In genomic region chr3:96147950-96148349, GRCm38 (mm10) we compare ENCODE assay signal across 9 mouse cellular contexts. TPM values are rescaled to one million over a fixed set of nuclear protein-coding genes. Genes with fewer than 3 reads are reported as not detected.
A peak's percentile ranks its signal among the peaks of the same experiment; 100 is the strongest.
DNase-seq lines count a peak whose midpoint lies in the region; ATAC-seq and TF ChIP-seq lines count a peak whose summit lies in the region.
"Had no signal": no experiment of that assay in that cellular context is flagged by ENCODE, and none has a peak within 500 bp of the region (broad histone marks: within the 10 kb centered on the region; RNA-seq: fewer than 3 reads in every experiment).

No protein-coding gene starts in this region.

- no peak overlapping the region for H3K4me3 ChIP-seq in G1E (ENCODE audit: low read depth, low read length)
- H3K4me3 ChIP-seq: neural tube, embryonic 12.5 days had no signal

- peak; percentile 81 for DNase-seq in layer of hippocampus, adult 11-12 months (ENCODE audit: low spot score)
- DNase-seq in layer of hippocampus, postnatal 25 days (ENCODE audit: extremely low spot score in 1 of 2, low spot score in 1 of 2) = no peak
- peak; percentile 53 for DNase-seq in G1E (ENCODE audit: low spot score)
- DNase-seq in c-Kit-negative CD71-positive TER-119-positive erythroid progenitor cells, embryonic 14.5 days (ENCODE audit: low read depth, low spot score) = peak; percentile 53
- DNase-seq in heart, adult 9 months (ENCODE audit: low spot score in 2 of 2) = peak; percentile 55 to 77
- DNase-seq in left cerebral cortex, postnatal 25 days (ENCODE audit: low spot score in 2 of 2) = peak; percentile 75 to 81
- DNase-seq in right cerebral cortex, postnatal 10 days (ENCODE audit: low spot score in 2 of 2) = peak; percentile 66 to 75
- no peak for DNase-seq in urinary bladder, postnatal 25 days (ENCODE audit: low spot score)

- peaks cover 7% of the 10 kb centered on the region for H3K4me1 ChIP-seq in G1E (ENCODE audit: insufficient read depth, low read depth, low read length)
- H3K4me1 ChIP-seq: neural tube, embryonic 12.5 days had no signal

- H3K36me3 ChIP-seq in G1E (replicated peaks) = peaks cover 84% of the 10 kb centered on the region

- no peaks in the 10 kb centered on the region for H3K9me3 ChIP-seq in G1E (replicated peaks)
- H3K9me3 ChIP-seq: neural tube, embryonic 12.5 days had no signal

- peak; percentile 28; the same call in 1 of the 2 replicates for TF ChIP-seq CTCF in G1E (IDR thresholded peaks at IDR 0.05; ENCODE audit: low read depth, low read length)

- ATAC-seq in G1E (ENCODE audit: extremely low read depth, insufficient number of reproducible peaks, low FRiP score, poor library complexity, severe bottlenecking) = no peak

- H3K27me3 ChIP-seq in G1E (ENCODE audit: insufficient read depth, low read length) = no peaks in the 10 kb centered on the region
- H3K27me3 ChIP-seq: neural tube, embryonic 12.5 days had no signal

- intact Hi-C loops in left cerebral cortex, postnatal 25 days (cut with DNase I) = loop anchor here (5.0 kb wide), 3 partner anchors 41 to 181 kb away; no protein-coding TSS in a partner anchor

RNA-seq across cellular contexts. Expression of gene Mtmr11, which starts 13.9 kb away (rescaled TPM):
- total RNA-seq in layer of hippocampus, postnatal 25 days (2021) = 1 to 10 TPM; 3.8 to 4.4 TPM
- total RNA-seq in G1E (2014; fragmentation: Nextera tagmentation) = 5.7 TPM in 1 of 2 replicates, not detected in the other
- 2.7 and 3.5 TPM in 2 replicates for total RNA-seq in G1E (2017)
- polyA plus RNA-seq in G1E (2012) = not detected in 2 replicates
- 1 to 10 TPM; 6.4 to 6.8 TPM for total RNA-seq in left cerebral cortex, postnatal 25 days (2021)

RNA-seq across cellular contexts. Expression of gene Sf3b4, which starts 24.2 kb away (rescaled TPM):
- total RNA-seq in layer of hippocampus, postnatal 25 days (2021) = 10 to 100 TPM; 45.8 to 49.4 TPM
- total RNA-seq in G1E (2014; fragmentation: Nextera tagmentation) (138 and 179 TPM in 2 replicates), G1E (2017) (24.8 and 29.3 TPM in 2 replicates)
- polyA plus RNA-seq in G1E (2012) = 724 and 955 TPM in 2 replicates
- total RNA-seq in left cerebral cortex, postnatal 25 days (2021) = 10 to 100 TPM; 39.6 to 43.4 TPM

RNA-seq across cellular contexts. Expression of gene Sv2a, which starts 33.0 kb away (rescaled TPM):
- total RNA-seq in layer of hippocampus, postnatal 25 days (2021) = 100 to 1,000 TPM; 379 to 381 TPM
- total RNA-seq in G1E (2014; fragmentation: Nextera tagmentation) = 0.45 TPM in 1 of 2 replicates, not detected in the other
- 0.11 and 0.23 TPM in 2 replicates for total RNA-seq in G1E (2017)
- 0.07 and 0.12 TPM in 2 replicates for polyA plus RNA-seq in G1E (2012)
- total RNA-seq in left cerebral cortex, postnatal 25 days (2021) = 100 to 1,000 TPM; 429 to 435 TPM

RNA-seq across cellular contexts. Expression of gene Otud7b, which starts 43.6 kb away (rescaled TPM):
- 10 to 100 TPM; 31.9 to 33.6 TPM for total RNA-seq in layer of hippocampus, postnatal 25 days (2021)
- total RNA-seq in G1E (2014; fragmentation: Nextera tagmentation) = 10.1 and 17.4 TPM in 2 replicates
- 21.7 and 22.1 TPM in 2 replicates for total RNA-seq in G1E (2017)
- 11.3 and 11.8 TPM in 2 replicates for polyA plus RNA-seq in G1E (2012)
- total RNA-seq in left cerebral cortex, postnatal 25 days (2021) = 10 to 100 TPM; 24.6 to 27.7 TPM

Comparison
In these comparisons a context has a peak if more than half of its experiments do, and no peak if none do; other contexts are left out.
1. DNase-seq: peak in layer of hippocampus, adult 11-12 months (single experiment), G1E (single experiment), c-Kit-negative CD71-positive TER-119-positive erythroid progenitor cells, embryonic 14.5 days (single experiment), heart, adult 9 months (2 of 2), left cerebral cortex, postnatal 25 days (2 of 2) and right cerebral cortex, postnatal 10 days (2 of 2); none in layer of hippocampus, postnatal 25 days (0 of 2) and urinary bladder, postnatal 25 days (single experiment).
2. RNA of gene Sv2a, which starts 33.0 kb away (total RNA-seq): 429 to 435 TPM in left cerebral cortex, postnatal 25 days and 379 to 381 TPM in layer of hippocampus, postnatal 25 days; 0.11 to 0.45 TPM in G1E; every median in the first group is over 100 times any median in the second.